Mouse (Mus musculus) stomach, embryonic 16.5 days (tissue): Measurements from ENCODE around the gene Dusp22. TPM values are rescaled to one million over a fixed set of nuclear protein-coding genes. Genes with fewer than 3 reads are reported as not detected.

Experiments
- ATAC-seq: fragments of 200-750 bp; cut with Nextera tagmentation; 2 replicates; pipeline ENCODE4 v1.8.0; 2017; ENCODE audit warnings: moderate number of reproducible peaks, moderate TSS enrichment; ENCODE audit not compliant: insufficient read depth, low FRiP score
- H3K27ac ChIP-seq: fragments of 300-500 bp; sonication (generic); 2 replicates; pipeline ENCODE4 v1.5.1; 2014; ENCODE audit warnings: low read length
- H3K27me3 ChIP-seq: fragments of 300-500 bp; sonication (generic); 2 replicates; pipeline ENCODE4 v1.6.1; 2014; ENCODE audit warnings: low read length, control low read depth, mixed read lengths; ENCODE audit not compliant: control insufficient read depth, insufficient read depth
- H3K36me3 ChIP-seq: fragments of 300-500 bp; sonication (generic); 2 replicates; pipeline ENCODE4 v1.6.1; 2014; ENCODE audit warnings: low read length; ENCODE audit not compliant: control insufficient read depth, insufficient read depth
- H3K4me1 ChIP-seq: fragments of 300-500 bp; sonication (generic); 2 replicates; pipeline ENCODE4 v1.6.1; 2014; ENCODE audit warnings: low read length, control low read depth, mixed read lengths; ENCODE audit not compliant: control insufficient read depth, insufficient read depth
- H3K4me2 ChIP-seq: fragments of 300-500 bp; sonication (generic); 2 replicates; pipeline ENCODE4 v1.6.1; 2014; ENCODE audit warnings: low read depth, low read length, mixed read lengths
- H3K4me3 ChIP-seq: fragments of 300-500 bp; sonication (generic); replicated peaks from 2 replicates; pipeline ENCODE4 v1.5.1; 2014; ENCODE audit warnings: mild to moderate bottlenecking, low read length
- H3K9ac ChIP-seq: fragments of 300-500 bp; sonication (generic); 2 replicates; pipeline ENCODE4 v1.6.1; 2014; ENCODE audit warnings: low read length
- H3K9me3 ChIP-seq: fragments of 300-500 bp; sonication (generic); replicated peaks from 2 replicates; pipeline ENCODE4 v1.6.1; 2016; ENCODE audit warnings: low read length, control low read depth; ENCODE audit not compliant: control insufficient read depth
- WGBS: fragments of 180-500 bp; shearing (Covaris S2); extraction: QIAGEN DNeasy Blood & Tissue Kit; methylation state at CpG from one replicate; pipeline ENCODE4 v1.1.7; 2014; 5-methylcytosine and 5-hydroxymethylcytosine counted together
- polyA plus RNA-seq: library from polyadenylated mRNA; unstranded; fragments of >200 nt; fragmentation: Nextera tagmentation; extraction: Ambion mirVana; gene quantifications from 2 replicates; pipeline ENCODE4 v1.2.1, GENCODE M21; 2015

Dusp22 gene
- polyA plus RNA-seq, 1 experiment from 2014 or later: 31.4 TPM

- WGBS: 80% methylated on average over 8 of the region's 8 CpGs
- Histone ChIP-seq H3K4me1 (no peaks in the 10 kb centered on the region), H3K27me3 (no peaks in the 10 kb centered on the region), H3K9me3 (no peaks in the 10 kb centered on the region), H3K4me3 (no peak overlapping the region), H3K36me3 (no peaks in the 10 kb centered on the region), H3K9ac (no peak overlapping the region), H3K4me2 (no peak overlapping the region), H3K27ac (no peak overlapping the region)
- no peak for ATAC-seq
Observed at GRCm38 (mm10) chr13:30704246-30705095, 44.7 kb downstream of the Dusp22 start.

GRCm38 (mm10) chr13:30711066-30711465 lies 51.3 kb downstream of the Dusp22 start:
- Histone ChIP-seq H3K4me1 (no peaks in the 10 kb centered on the region), H3K9ac (no peak overlapping the region), H3K9me3 (no peaks in the 10 kb centered on the region), H3K27me3 (no peaks in the 10 kb centered on the region), H3K4me3 (no peak overlapping the region), H3K27ac (no peak overlapping the region), H3K36me3 (no peaks in the 10 kb centered on the region), H3K4me2 (no peak overlapping the region)
- 82% methylated on average over 2 of the region's 2 CpGs for WGBS
- ATAC-seq: no peak

- no peaks in the 10 kb centered on the region for H3K27me3 ChIP-seq
- no peak overlapping the region for H3K9ac ChIP-seq
- no peak overlapping the region for H3K4me3 ChIP-seq
- no peaks in the 10 kb centered on the region for H3K9me3 ChIP-seq
- no peaks in the 10 kb centered on the region for H3K36me3 ChIP-seq
- 92% methylated on average over 3 of the region's 3 CpGs for WGBS
- H3K27ac ChIP-seq: no peak overlapping the region
- H3K4me2 ChIP-seq: no peak overlapping the region
- no peaks in the 10 kb centered on the region for H3K4me1 ChIP-seq
- ATAC-seq: no peak
Observed at GRCm38 (mm10) chr13:30711711-30712110, 51.9 kb downstream of the Dusp22 start.

GRCm38 (mm10) chr13:30712280-30712679 lies 52.5 kb downstream of the Dusp22 start:
- Histone ChIP-seq H3K9ac (no peak overlapping the region), H3K4me1 (no peaks in the 10 kb centered on the region), H3K4me3 (no peak overlapping the region), H3K27me3 (no peaks in the 10 kb centered on the region), H3K9me3 (no peaks in the 10 kb centered on the region), H3K36me3 (no peaks in the 10 kb centered on the region), H3K4me2 (no peak overlapping the region), H3K27ac (no peak overlapping the region)
- 68% methylated on average over 6 of the region's 6 CpGs for WGBS
- ATAC-seq: 0 out of 2 replicates have a peak, but pooled peaks have one; percentile 29

- ATAC-seq: no peak
Observed at GRCm38 (mm10) chr13:30713621-30714020, 53.8 kb downstream of the Dusp22 start.

GRCm38 (mm10) chr13:30714552-30714951 lies 54.8 kb downstream of the Dusp22 start:
- WGBS: 72% methylated on average over 6 of the region's 6 CpGs
- H3K4me2 ChIP-seq: no peak overlapping the region
- H3K9ac ChIP-seq: no peak overlapping the region
- no peak overlapping the region for H3K27ac ChIP-seq
- H3K4me1 ChIP-seq: no peaks in the 10 kb centered on the region
- H3K9me3 ChIP-seq: no peaks in the 10 kb centered on the region
- ATAC-seq: no peak
- no peaks in the 10 kb centered on the region for H3K36me3 ChIP-seq
- no peak overlapping the region for H3K4me3 ChIP-seq
- no peaks in the 10 kb centered on the region for H3K27me3 ChIP-seq

More at GRCm38 (mm10) chr13:30713621-30714020, 53.8 kb downstream of the Dusp22 start:
- Histone ChIP-seq H3K4me2 (no peak overlapping the region), H3K27ac (no peak overlapping the region), H3K9ac (no peak overlapping the region), H3K4me3 (no peak overlapping the region), H3K27me3 (no peaks in the 10 kb centered on the region), H3K36me3 (no peaks in the 10 kb centered on the region), H3K4me1 (no peaks in the 10 kb centered on the region), H3K9me3 (no peaks in the 10 kb centered on the region)
- WGBS: 52% methylated on average over 3 of the region's 3 CpGs

- H3K4me1 ChIP-seq: no peaks in the 10 kb centered on the region
- no peaks in the 10 kb centered on the region for H3K36me3 ChIP-seq
- H3K4me3 ChIP-seq: no peak overlapping the region
- no peaks in the 10 kb centered on the region for H3K27me3 ChIP-seq
- H3K27ac ChIP-seq: no peak overlapping the region
- ATAC-seq: no peak
- no peak overlapping the region for H3K4me2 ChIP-seq
- H3K9me3 ChIP-seq: no peaks in the 10 kb centered on the region
- 80% methylated on average over 7 of the region's 7 CpGs for WGBS
- no peak overlapping the region for H3K9ac ChIP-seq
Observed at GRCm38 (mm10) chr13:30715060-30715459, 55.3 kb downstream of the Dusp22 start.

GRCm38 (mm10) chr13:30715573-30715972 lies 55.8 kb downstream of the Dusp22 start:
- Histone ChIP-seq H3K9me3 (no peaks in the 10 kb centered on the region), H3K27me3 (no peaks in the 10 kb centered on the region), H3K27ac (no peak overlapping the region), H3K4me1 (no peaks in the 10 kb centered on the region), H3K9ac (no peak overlapping the region), H3K4me2 (no peak overlapping the region), H3K4me3 (no peak overlapping the region), H3K36me3 (no peaks in the 10 kb centered on the region)
- WGBS: 85% methylated on average over 4 of the region's 4 CpGs
- no peak for ATAC-seq

GRCm38 (mm10) chr13:30716611-30717010 lies 56.8 kb downstream of the Dusp22 start:
- H3K27me3 ChIP-seq: no peaks in the 10 kb centered on the region
- ATAC-seq: no peak
- H3K4me3 ChIP-seq: no peak overlapping the region
- no peaks in the 10 kb centered on the region for H3K4me1 ChIP-seq
- no peaks in the 10 kb centered on the region for H3K36me3 ChIP-seq
- H3K27ac ChIP-seq: no peak overlapping the region
- no peaks in the 10 kb centered on the region for H3K9me3 ChIP-seq
- H3K9ac ChIP-seq: no peak overlapping the region
- WGBS: 63% methylated on average over 5 of the region's 5 CpGs
- no peak overlapping the region for H3K4me2 ChIP-seq
